Mouse (Mus musculus) regulatory T cell (primary cell): ENCODE results near the gene Preb.

Experiments used
- in situ Hi-C: fragments of 300-600 bp; cut with MboI, MseI; formaldehyde crosslinking; loops from one replicate; pipeline ENCODE4 v1.15.1; 2025; ENCODE audit warnings: high pct_unique_total_duplicates

Preb gene

GRCm38 (mm10) chr5:30907413-30908059 lies 52.6 kb downstream of the Preb start, which contains the start of gene Ost4:
Gene Ost4, minus strand, starts transcription at chr5:30907788.
- in situ Hi-C loops, result no loop called here

GRCm38 (mm10) chr5:30901860-30902259 lies 58.3 kb downstream of the Preb start:
- in situ Hi-C loops, result no loop called here
